Mouse (Mus musculus): Measurements from ENCODE around the gene Arsa.
A peak's percentile ranks its signal among the peaks of the same experiment; 100 is the strongest.

Gene Arsa

GRCm38 (mm10) chr15:89496131-89496530, 18.9 kb upstream of the Arsa start:
- DNase-seq (ENCODE audit: low read depth, low spot score) = peak; percentile 88

GRCm38 (mm10) chr15:89494970-89495369, 17.7 kb upstream of the Arsa start:
- peak; percentile 66 for DNase-seq (ENCODE audit: low read depth, low spot score)

- peak; percentile 87 for DNase-seq (ENCODE audit: low read depth, low spot score)
Measured at GRCm38 (mm10) chr15:89488611-89489117, 11.4 kb upstream of the Arsa start.

- no peak for DNase-seq (ENCODE audit: low read depth, low spot score)
Measured at GRCm38 (mm10) chr15:89488182-89488581, 11.0 kb upstream of the Arsa start.

- peak; percentile 74 for DNase-seq (ENCODE audit: low read depth, low spot score)
Measured at GRCm38 (mm10) chr15:89480584-89480983, 3.4 kb upstream of the Arsa start.

- no peak for DNase-seq (ENCODE audit: low read depth, low spot score)
Measured at GRCm38 (mm10) chr15:89478622-89479021, 1.4 kb upstream of the Arsa start.

GRCm38 (mm10) chr15:89477806-89478205, 581 bp upstream of the Arsa start:
- DNase-seq (ENCODE audit: low read depth, low spot score) = peak; percentile 88

- DNase-seq (ENCODE audit: low read depth, low spot score) = no peak
Measured at GRCm38 (mm10) chr15:89476475-89476815, 780 bp downstream of the Arsa start.

GRCm38 (mm10) chr15:89475611-89476474, 1.4 kb downstream of the Arsa start:
- DNase-seq (ENCODE audit: low read depth, low spot score) = peak; percentile 95

GRCm38 (mm10) chr15:89475293-89475600, 2.0 kb downstream of the Arsa start:
- no peak for DNase-seq (ENCODE audit: low read depth, low spot score)

- no peak for DNase-seq (ENCODE audit: low read depth, low spot score)
Measured at GRCm38 (mm10) chr15:89474596-89475292, 2.5 kb downstream of the Arsa start.

- DNase-seq (ENCODE audit: low read depth, low spot score) = no peak
Measured at GRCm38 (mm10) chr15:89473921-89474320, 3.3 kb downstream of the Arsa start.

GRCm38 (mm10) chr15:89473370-89473769, 3.9 kb downstream of the Arsa start:
- no peak for DNase-seq (ENCODE audit: low read depth, low spot score)

GRCm38 (mm10) chr15:89471476-89471875, 5.7 kb downstream of the Arsa start:
- no peak for DNase-seq (ENCODE audit: low read depth, low spot score)

GRCm38 (mm10) chr15:89468577-89468976, 8.6 kb downstream of the Arsa start:
- DNase-seq (ENCODE audit: low read depth, low spot score) = peak; percentile 75

- DNase-seq (ENCODE audit: low read depth, low spot score) = peak; percentile 76
Measured at GRCm38 (mm10) chr15:89465052-89465451, 12.2 kb downstream of the Arsa start.

- DNase-seq (ENCODE audit: low read depth, low spot score) = peak; percentile 47
Measured at GRCm38 (mm10) chr15:89463334-89464235, 13.6 kb downstream of the Arsa start.

- no peak for DNase-seq (ENCODE audit: low read depth, low spot score)
Measured at GRCm38 (mm10) chr15:89462176-89462575, 15.0 kb downstream of the Arsa start.

GRCm38 (mm10) chr15:89461321-89461720, 15.9 kb downstream of the Arsa start:
- no peak for DNase-seq (ENCODE audit: low read depth, low spot score)

- peak; percentile 57 for DNase-seq (ENCODE audit: low read depth, low spot score)
Measured at GRCm38 (mm10) chr15:89460298-89460697, 16.9 kb downstream of the Arsa start.

GRCm38 (mm10) chr15:89459821-89460220, 17.4 kb downstream of the Arsa start:
- no peak for DNase-seq (ENCODE audit: low read depth, low spot score)

GRCm38 (mm10) chr15:89458942-89459341, 18.3 kb downstream of the Arsa start:
- no peak for DNase-seq (ENCODE audit: low read depth, low spot score)
